Mouse (Mus musculus): ENCODE data around the gene Gm8362.
"Not testable (repeated sequence)": the region's sequence is repeated elsewhere in the genome, so short reads cannot be mapped to it uniquely, and the experiment has no call there.

The Gm8362 gene

GRCm38 (mm10) chr14:6774311-6774710 lies at the start of gene Gm8362:
Gm8362 (minus strand) TSS chr14:6774411.
- not testable (repeated sequence) for DNase-seq

- not testable (repeated sequence) for DNase-seq
These were observed 49.1 kb upstream of the Gm8362 start for GRCm38 (mm10) chr14:6823297-6823696.

- peak; percentile 3 to 25 for DNase-seq
These were observed 17.0 kb downstream of the Gm8362 start for GRCm38 (mm10) chr14:6757231-6757536.

GRCm38 (mm10) chr14:6756384-6757230 lies 17.6 kb downstream of the Gm8362 start:
- DNase-seq: peak; percentile 34 to 50

GRCm38 (mm10) chr14:6742232-6742631 lies 32.0 kb downstream of the Gm8362 start, which contains the start of gene Gm3636:
Gm3636 (minus strand) TSS chr14:6742332.
- not testable (repeated sequence) for DNase-seq

- not testable (repeated sequence) for DNase-seq
These were observed 54.1 kb downstream of the Gm8362 start, which contains the start of gene Gm8050 for GRCm38 (mm10) chr14:6720151-6720550. Gm8050 (minus strand) TSS chr14:6720251.
